Mouse (Mus musculus) liver, adult (tissue): ENCODE results near the gene Tmem198.

Experiments
- GATA4 ChIP-seq: IDR thresholded peaks from 2 replicates; pipeline ENCODE4 v1.6.1; 2014; ENCODE audit warnings: mild to moderate bottlenecking, low read length; ENCODE audit not compliant: insufficient replicate concordance

Gene Tmem198

DNA sequence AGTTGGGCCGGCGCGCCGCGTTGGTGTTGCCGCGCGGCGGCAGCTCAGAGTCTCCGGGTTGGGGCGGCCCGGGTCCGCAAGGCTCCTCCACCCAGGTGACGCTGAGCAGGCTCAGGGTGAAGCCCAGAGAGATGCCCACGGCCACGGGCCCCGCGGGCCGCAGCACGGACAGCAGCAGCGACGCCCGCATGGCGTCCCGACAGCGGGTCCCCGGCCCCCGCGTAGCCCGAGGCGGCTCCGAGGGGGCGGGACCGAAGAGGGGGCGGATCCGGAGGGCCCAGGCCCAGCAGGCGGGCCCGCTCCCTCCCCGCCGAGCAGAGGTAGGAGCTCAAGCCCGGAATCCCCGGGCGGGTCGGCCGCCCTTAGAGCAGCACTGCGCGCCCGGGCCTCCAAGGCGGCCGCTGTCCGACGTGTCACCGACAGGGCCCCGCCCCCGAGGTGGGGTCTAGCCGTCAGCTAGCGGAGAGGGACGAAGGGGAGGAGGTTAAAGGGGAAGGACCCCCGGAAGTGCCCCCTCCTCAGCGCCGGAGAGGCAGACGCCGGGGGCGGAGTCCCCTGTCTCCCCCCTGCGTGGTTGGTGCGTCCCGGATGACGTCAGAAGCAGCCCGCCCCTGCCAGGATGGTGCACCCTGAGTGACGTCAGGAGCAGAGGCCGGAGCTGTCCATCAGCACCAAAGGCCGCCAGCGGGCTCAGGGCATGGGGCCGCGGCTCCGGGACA, at the start of gene Tmem198, which contains the start of gene Chpf:
Gene Tmem198, plus strand, starts transcription at position 617 of the 719 bp plus-strand sequence.
Gene Chpf, minus strand, starts transcription at position 392 of the 719 bp plus-strand sequence.
- no peak for TF ChIP-seq GATA4

DNA sequence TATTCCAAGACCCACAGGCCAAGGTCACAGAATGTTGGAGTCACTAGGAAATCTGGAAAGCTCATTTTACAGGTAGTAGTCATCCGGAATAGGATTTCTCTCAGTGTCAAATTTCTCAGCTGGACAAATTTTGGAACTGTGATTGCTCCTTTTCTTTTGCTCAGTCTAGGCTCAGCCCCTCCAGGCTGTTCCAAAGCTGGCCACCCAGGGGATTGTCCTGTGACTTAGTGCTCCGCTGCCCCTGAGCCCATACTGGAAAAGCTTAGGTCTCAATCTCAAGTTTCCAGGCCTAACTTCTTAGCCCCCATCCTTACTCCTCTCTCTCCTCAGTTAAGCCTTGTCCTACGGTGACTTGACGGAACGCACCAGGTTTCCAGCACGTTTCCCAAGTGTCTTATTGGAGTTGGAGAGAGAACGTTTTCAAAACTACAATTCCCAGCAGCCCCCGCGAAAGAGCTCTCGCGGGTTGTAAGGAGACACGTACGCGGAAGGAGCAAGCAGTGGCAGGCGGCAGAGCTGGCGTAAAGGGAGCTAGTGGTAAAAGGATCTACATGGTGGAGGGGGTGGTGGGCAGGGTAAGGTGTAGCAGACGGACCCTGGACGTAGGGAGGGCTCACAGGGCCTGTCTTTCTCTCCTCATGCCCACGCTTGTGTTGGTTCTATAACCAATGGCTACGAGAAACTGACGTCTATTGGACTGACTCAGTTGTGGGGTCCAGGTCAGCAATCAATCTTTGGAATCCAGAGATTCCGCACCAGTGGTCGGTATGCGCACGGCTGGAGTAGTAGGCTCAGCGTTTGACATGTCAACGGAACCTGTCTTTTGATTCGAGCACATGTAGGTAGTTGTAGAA, 43.6 kb upstream of the Tmem198 start, which contains the start of gene Gmppa:
Gene Gmppa, plus strand, starts transcription at position 456 of the 854 bp plus-strand sequence.
- TF ChIP-seq GATA4: no peak

- no peak for TF ChIP-seq GATA4
Measured at GRCm38 (mm10) chr1:75438782-75439181, 40.5 kb upstream of the Tmem198 start.

GRCm38 (mm10) chr1:75440661-75441060, 38.7 kb upstream of the Tmem198 start:
- TF ChIP-seq GATA4: no peak

DNA sequence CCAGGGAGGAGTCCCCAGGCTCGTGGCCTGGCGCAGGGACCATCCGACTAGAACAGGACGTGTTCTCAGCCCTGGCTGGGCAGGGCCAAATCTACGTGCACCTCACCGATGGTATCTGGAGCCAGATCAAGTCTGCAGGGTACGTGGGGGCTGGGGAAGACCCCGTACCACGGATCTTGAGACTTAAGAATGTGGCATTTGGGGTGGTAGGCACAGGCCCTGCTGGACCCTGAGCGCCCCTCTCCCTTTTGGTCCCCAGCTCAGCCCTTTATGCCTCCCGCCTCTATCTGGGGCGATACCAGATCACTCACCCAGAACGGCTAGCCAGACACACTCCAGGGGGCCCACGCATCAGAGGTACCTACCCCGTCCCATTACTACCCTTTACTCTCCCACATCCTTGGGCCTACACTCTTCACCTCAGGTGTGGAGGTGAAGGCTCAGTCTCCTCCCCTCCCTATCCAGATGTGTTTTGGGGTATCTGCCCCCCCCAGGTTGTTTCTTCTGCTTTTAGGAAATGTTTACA, 37.8 kb upstream of the Tmem198 start:
- TF ChIP-seq GATA4: no peak

- no peak for TF ChIP-seq GATA4
Measured at GRCm38 (mm10) chr1:75442171-75442570, 37.2 kb upstream of the Tmem198 start.

DNA sequence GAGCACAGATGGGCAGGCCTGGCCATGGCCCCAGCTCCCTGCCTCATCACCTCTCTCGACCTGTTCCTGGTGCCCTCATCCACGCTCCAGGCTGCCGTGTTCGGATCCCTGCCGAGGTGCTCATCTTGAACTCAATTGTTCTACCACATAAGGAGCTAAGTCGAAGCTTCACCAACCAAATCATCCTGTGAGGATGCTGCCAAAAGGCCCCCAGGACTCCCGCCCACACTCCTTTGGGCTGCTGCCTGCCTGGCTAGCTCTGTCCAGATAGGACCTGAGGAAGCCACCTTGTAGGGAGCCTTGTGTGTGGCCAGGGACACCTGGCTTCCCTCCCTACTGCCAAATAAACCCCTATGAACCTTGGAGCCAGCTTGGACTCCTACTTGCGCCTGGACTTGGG, 36.5 kb upstream of the Tmem198 start:
- no peak for TF ChIP-seq GATA4

- no peak for TF ChIP-seq GATA4
Measured at GRCm38 (mm10) chr1:75443247-75444024, 35.9 kb upstream of the Tmem198 start.

DNA sequence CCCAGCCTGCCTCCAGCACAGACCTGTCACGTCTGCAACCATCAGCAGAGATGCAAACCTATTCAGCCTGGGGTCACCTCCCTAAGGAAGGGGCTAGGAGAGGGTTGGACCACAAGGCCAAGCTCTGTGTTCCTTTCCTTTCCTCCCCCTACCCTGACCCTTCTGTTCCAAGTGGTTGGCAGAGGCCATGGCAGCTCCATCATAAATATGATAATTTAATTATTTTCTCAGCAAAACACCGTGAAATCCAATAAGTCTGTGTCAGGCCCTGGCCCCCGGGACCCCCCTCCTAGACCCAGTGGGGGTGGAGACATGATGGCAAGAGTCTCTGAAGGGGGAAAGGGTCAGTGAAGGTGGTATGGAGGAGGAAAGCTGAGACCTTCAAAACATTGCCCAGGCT, 35.1 kb upstream of the Tmem198 start:
- TF ChIP-seq GATA4: no peak

DNA sequence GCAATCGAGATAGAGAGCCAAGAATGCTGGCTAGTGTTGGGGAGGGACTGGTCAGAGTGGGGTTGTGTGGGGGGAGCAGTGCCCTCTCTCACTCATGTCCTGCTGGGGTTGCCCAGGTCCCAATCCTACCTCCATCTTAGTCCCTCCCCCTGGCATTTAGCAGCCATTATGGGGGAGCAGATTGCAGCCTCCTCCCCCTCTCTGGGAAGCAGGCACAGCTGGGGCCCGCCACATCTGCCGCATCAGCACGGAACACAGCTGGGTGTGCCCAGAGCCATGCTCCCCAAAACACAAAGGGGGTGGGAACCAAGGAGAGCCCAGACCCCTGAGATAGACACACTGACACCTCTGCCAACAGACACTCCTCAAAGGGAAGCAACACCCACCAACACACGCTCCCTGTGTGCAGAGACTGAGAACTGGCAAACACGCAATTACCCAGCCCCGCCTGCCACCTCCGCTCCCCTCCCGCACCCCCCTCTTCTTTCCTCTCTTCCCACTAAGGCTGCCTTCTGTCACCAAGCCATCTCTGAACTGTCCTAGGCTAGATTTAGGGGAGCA, 34.1 kb upstream of the Tmem198 start:
- no peak for TF ChIP-seq GATA4

DNA sequence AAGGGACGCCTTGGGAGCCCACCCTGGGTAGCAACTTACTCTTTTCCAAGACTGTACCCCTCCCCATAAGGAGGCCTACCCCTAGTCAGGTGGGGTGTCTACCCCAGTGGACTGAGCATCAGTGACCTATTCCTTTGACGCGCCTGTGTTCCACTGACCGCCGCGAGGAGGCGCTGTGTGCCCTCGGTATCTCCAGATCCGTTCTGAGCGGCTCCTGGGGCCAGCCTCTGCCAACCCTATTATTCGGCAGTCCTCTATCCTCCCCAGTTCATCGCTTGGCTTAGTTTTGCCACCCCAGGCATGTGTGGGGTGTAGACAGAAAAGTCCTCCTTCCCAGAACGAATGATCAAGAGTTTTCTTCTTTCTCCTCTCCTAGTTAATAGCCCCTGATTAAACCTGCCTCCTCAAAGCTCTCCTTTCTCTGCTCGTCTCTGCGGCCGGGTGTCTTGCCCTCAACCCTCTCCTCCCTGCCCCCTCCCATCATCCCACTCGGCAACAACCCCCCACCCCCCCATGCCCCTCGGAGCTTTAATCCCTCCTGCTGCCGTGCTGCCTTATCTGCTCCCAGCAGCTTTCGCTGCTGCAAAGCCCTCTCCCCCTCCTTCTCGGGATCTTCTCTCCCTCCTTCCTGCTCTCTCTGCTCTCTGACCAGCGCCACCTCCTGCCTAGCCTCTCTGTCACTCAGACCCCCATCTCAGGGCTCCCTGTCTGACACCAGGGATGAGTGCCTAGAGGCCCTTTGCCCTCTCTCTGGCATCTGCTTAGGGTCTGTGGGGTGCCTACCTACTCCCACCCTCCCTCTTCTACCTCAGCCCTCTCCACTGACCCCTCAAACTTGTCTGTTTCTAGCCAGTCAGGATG, 33.4 kb upstream of the Tmem198 start:
- TF ChIP-seq GATA4: no peak

DNA sequence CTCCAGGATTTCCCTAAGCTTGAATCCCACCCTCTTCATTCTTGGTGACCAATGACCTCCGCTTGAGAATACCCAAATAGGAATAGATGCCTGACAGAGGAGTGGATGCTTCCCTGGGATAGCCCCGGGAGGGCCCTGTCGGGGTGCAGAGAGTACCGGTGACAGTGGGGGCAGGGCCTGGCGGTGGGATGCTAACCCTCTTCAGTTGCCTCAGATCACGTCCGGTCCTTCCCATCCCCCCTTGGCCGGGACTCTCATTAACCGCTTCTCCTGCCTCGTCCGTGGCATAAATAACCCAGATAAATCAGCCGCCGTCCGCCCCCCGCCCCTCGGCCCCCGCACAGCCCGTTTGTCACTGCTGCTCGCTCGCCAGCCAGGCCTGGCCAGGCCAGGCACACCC, 32.7 kb upstream of the Tmem198 start:
- no peak for TF ChIP-seq GATA4

DNA sequence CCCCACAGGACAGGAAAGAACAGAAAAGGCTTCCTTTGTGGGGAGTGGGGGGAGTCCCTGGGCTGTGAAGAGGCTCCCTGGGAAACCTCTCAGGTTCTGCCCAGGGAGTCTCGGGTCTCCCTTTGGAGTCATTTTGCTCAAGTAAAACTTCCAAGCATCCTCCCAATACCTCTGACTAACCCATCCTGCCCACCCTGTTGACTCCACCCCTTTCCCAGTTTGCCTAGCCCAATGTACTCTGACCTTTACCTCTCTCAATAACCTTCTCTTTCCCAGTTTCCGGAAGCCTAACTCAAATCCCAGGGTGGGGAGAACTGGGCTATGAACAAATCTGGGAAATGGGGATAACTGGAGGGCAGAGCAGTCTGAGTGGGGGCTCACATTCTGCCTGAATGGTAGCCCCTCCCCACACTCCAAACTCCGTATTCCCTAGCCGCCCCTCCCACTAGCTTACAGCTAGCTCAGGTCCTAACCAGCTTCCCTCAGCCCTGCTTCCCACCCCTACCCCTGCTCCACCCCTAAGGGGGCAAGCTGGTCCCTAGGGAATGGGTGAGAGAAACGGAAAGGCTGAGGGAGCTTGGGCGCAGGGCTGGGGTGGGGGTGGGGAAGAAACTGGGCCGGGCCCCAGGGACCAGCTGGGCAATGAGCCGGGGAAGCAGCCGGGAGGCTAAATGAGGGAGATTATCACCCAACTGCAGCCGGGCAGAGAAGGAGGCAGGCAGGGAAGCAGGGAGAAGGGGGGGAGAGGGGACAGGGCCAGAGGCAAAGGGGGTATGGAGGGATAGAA, 31.9 kb upstream of the Tmem198 start:
- TF ChIP-seq GATA4: no peak
